Mouse (Mus musculus): ENCODE data around the gene Tmem182.

Gene Tmem182

DNA sequence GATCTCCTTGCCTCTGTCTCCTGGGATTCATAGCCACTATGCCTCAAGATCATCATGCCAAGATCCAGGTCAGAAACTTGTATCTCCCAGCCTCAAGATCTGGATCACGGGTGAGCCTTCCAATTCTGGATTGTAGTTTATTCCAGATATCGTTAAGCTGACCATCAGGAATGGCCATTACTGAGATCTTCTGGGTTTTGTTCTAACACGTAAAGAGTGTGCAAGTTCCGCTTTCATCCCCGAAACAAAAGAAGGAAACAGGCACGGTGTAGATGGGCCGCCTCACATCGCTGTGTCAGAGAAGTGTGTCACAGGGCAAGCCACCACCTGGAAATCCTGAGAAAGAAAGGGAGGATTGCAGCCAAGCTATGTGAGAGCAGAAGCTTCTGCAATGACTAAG is 6.3 kb upstream of the Tmem182 start:
- no peak for DNase-seq (ENCODE audit: low spot score)

GRCm38 (mm10) chr1:40800908-40801307 is 4.5 kb upstream of the Tmem182 start:
- no peak for DNase-seq (ENCODE audit: low spot score)

DNA sequence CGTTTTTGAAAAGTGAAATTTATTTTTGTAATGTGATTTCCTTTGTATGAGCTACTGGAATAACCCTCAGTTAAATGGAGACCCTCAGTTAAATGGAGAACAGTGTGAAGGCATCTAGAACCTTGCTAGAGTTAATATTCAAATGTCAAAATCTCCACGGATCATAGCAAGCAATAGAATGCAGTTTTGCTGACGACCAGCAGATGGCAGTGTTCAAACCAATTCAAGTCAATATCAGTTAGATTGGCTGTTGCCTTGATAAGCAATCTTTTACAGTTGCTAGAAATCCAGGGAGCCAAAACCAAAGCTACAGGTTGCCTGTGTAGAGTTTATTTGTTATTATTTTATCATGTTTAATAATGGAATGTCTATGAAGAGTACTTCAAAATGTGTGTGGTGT is 2.6 kb upstream of the Tmem182 start:
- peak; percentile 31 for DNase-seq (ENCODE audit: low spot score)

DNA sequence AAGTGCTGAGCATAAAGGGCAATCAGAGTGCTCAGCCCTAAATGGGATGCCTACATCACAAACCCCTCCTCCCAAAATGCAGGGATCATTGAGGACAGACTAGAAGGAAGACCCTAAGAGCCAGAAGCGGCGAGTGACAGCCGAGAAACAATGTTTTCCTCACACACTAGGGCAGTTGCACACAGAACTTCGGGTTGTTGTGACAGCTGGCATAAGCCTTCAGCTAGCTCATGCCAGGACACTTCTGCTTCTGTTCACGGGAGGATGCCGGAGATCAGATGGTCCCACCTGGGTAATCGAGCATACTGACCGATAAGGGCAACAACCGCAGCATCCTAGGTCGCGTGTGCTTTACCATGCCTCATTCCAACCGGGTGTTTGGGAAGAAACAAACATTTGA is 1.3 kb upstream of the Tmem182 start:
- DNase-seq (ENCODE audit: low spot score) = no peak

DNA sequence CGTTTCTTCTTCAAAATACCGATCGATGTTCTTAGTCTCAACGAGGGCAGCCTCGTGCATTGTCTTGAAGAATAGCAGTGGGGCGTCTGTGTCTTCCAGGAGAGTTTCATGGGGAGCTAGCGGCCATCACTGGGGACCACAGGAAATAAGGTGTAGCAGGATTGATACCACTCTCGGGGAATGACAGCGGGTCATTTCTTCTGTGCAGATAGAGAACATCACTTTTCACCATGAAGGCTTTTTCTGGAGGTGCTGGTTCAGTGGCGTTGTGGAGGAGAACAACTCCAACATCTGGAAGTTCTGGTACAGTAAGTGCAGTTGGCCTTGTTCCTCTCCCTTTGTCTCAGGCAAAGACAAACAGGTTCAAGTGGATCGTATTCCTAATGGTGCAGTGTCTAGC is 490 bp downstream of the Tmem182 start:
- DNase-seq (ENCODE audit: low spot score) = no peak

DNA sequence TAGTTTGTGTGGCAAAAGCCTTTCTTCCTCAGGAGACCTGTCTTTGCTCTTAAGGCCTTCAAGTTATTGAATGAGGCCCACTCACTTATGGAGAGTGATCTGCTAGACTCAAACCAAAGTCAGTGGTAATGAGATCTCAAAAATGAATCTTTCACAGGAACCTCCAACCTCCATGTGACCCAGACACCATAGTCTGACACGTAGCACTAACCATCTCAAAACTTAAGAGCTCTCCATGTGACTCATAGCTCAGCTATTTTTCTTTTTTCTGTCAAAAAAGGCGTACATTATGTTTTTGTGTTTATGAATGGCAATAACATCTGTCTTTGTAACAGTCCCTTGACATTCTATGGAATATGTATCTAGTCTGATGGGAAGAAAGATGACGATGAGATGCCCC is 3.2 kb downstream of the Tmem182 start:
- DNase-seq (ENCODE audit: low spot score) = no peak

- no peak for DNase-seq (ENCODE audit: low spot score)
These were observed 9.9 kb downstream of the Tmem182 start for GRCm38 (mm10) chr1:40815071-40815845.

DNA sequence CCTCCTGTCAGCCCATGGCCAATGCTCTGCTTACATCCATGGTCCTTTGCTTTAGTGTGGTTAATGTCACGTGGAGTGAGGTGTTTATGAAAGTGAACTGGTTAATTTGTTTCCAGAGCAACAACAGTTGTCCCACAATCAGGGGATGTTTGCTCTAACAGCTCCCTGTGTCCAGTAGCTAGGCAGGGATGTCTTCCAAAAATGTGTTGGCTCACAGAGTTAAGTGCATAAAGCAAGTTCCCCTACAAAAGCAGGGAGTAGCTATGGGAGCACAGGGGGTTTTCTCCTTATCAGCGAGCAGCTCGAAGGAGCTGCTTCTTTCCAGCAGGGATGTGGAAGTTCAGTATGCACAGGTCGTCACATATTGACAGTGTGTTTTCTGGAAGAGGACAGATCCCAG is 19.1 kb downstream of the Tmem182 start:
- DNase-seq (ENCODE audit: low spot score) = no peak

DNA sequence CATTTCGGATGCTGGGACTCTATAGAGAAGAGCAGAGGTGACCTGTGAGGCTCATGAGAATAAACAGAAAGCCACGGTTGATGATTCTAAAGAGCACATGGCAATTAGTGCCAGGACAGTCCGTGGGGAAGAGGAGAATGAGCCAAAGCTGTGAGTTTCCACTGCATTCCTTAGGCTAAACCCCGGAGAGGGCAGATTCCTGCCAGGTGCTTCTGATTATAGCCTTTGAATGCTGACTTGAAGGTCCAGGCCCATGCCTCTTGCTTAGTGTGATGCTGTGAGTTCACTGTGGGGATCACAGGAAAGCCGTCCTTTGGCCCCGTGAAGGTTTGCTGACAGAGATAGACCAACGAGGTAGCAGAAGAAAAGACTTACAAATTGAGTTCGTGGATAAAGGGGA is 19.5 kb downstream of the Tmem182 start:
- DNase-seq (ENCODE audit: low spot score) = no peak

GRCm38 (mm10) chr1:40825826-40826225 is 20.4 kb downstream of the Tmem182 start:
- no peak for DNase-seq (ENCODE audit: low spot score)

GRCm38 (mm10) chr1:40829213-40829914 is 24.0 kb downstream of the Tmem182 start:
- DNase-seq (ENCODE audit: low spot score) = no peak

DNA sequence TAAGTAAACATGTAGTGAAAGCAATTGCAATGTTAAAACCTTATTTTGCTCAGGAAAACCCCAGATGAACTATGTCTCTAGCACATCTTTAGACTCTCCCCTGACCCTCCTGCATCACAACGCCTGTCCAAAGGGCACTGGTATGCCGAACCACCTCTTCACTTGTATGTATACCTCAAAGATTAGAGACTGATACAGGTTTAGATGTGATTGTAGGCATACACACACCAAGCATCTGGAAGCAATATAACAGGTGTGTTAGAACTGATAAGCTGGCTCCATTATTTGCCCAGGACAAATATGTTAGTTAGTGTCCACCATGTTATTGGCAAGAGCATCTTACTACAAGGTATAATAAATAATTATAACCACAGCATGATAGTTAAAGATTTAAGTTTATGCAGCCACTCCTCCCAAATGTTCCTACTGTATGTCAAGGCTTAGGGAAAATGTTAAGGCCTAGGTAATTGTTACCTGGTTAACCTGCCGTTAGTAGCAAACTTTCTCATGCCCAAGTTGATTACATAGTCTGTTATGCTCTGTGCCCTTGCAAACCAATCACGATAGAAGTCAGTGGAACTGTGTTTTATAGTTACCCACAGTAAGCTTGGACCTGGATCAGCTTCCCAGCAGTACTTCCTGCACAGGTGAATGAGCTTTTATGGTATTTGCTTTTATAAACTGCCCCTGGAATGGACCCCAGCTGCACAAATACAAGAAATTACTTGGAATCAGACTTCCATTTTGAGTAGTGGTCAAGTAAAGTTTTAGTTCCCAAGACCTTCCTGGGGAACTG is 25.5 kb downstream of the Tmem182 start:
- no peak for DNase-seq (ENCODE audit: low spot score)

DNA sequence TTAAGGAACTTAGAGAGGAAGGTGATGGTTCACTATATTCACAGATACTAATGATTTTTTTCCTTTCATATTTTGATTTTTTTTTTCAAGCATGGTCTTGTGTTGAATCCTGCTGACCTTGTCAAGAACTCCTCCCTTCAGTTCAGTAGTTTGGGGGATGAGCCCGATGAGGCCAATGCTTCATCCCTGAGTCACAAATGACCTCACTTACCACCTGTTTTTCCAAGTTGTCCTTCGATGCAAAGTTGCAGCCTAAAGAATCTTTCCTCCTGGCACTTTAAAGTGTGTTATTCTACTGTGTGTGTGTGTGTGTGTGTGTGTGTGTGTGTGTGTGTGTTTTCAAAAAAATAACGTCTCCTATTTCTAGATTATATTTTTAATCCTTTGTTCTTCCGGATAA is 30.1 kb downstream of the Tmem182 start:
- no peak for DNase-seq (ENCODE audit: low spot score)

DNA sequence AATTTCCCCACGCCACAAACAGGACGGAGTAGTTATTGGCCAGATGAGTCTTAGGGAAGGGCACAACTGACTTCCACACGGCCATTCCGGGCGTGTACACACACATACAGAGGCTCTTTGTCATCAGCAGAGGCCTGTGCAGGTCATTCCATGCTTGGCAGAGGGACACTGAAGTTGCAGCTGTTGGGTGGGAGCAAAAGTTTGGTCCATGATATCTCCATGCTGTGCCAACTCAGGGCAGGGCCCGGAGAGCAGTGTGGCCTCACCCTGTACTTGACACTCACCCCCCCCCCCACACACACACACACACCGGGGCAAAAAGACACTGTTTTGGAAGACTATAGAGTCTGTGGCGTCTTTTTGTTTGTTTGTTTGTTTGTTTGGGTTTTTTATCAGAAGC is 35.2 kb downstream of the Tmem182 start:
- no peak for DNase-seq (ENCODE audit: low spot score)

DNA sequence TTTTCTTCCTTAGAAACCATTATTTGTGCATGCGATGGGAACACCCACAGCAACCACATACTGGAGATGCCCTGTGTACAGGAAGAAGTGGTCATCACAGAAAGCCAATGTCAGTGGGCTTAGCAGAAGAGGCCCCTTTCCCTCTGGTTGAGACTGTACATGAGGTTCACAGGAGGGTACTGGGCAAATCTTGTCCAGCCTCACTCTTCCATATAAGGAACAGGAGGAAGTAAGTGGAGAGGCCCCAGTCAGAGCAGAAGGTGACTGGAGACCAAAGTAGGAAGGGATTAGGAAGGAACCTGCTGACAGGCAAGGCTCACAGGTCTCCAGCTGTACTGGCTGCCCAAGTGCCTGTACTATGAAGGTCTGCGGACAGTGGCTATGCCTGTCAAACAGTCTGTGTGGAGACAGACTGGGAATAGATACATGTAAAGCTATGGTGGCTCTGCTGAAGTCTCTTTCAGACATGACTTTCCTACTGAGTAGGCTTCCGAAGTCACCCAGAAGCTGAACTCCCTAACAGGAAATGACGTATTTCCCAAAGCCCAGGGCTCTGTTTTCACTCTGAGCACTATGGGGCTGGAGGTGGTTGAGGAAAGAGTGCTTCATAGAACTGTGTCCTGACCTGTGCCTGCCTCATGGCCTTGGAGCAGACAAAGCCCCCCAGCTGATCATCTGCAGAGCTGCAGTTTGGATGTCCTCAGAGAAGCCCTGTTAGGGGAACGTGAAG is 35.8 kb downstream of the Tmem182 start:
- DNase-seq (ENCODE audit: low spot score) = no peak

DNA sequence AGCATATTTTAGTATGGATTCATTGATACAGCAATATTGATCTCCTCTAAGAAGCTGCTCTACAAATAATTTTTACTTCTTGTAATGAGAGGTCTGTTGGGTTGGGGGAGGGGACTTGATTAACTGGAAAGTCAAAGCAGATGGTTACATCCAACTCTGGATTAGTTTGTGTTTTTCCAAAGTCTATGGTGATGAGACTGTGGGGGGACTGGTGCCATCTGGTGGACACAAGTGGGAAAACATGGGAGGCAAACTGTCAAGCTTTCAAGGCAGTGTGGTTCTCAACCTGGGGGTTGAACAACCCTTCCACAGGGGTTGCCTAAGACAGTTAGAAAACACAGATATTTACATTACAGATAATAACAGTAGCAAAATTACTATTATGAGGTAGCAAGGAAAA is 39.2 kb downstream of the Tmem182 start:
- peak; percentile 9 for DNase-seq (ENCODE audit: low spot score)

- DNase-seq (ENCODE audit: low spot score) = no peak
These were observed 42.0 kb downstream of the Tmem182 start for GRCm38 (mm10) chr1:40847196-40847938.

DNA sequence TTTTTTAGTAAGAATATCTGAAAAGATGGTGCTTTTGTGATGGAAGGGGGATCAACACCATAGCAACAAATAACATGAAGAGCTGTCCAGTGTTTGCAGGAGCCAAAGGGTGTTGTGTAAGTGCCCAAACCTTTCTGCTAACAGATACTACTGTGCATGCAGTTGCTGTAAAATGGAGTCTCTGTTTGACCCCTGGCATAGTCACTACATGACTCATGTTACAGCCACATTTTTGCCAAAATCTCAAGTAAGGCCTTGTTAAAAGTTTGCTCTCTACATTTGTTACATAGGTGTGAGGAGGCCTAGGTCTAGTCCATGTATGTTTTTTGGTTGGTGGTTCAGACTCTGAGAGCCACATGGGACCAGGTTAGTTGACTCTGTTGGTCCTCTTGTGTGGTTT is 45.9 kb downstream of the Tmem182 start:
- DNase-seq (ENCODE audit: low spot score) = no peak

DNA sequence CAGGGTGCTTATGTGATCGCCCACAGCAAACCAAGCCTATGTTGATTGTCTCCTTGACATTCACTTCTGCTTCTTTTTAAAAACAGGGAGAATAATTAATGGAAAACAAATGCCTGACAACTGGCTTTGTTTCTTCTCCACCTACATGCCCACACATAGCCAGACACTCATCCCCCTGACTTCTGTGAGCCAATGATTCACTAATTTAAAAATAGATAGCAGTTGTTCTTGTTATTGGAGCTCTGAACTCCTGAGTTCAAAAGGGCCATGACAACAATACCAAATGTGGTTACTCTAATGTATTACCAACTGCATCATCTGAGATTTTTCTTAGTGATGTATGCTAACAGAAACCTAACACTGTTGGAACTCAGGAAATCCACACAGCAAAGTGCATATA is 49.9 kb downstream of the Tmem182 start:
- DNase-seq (ENCODE audit: low spot score) = no peak

DNA sequence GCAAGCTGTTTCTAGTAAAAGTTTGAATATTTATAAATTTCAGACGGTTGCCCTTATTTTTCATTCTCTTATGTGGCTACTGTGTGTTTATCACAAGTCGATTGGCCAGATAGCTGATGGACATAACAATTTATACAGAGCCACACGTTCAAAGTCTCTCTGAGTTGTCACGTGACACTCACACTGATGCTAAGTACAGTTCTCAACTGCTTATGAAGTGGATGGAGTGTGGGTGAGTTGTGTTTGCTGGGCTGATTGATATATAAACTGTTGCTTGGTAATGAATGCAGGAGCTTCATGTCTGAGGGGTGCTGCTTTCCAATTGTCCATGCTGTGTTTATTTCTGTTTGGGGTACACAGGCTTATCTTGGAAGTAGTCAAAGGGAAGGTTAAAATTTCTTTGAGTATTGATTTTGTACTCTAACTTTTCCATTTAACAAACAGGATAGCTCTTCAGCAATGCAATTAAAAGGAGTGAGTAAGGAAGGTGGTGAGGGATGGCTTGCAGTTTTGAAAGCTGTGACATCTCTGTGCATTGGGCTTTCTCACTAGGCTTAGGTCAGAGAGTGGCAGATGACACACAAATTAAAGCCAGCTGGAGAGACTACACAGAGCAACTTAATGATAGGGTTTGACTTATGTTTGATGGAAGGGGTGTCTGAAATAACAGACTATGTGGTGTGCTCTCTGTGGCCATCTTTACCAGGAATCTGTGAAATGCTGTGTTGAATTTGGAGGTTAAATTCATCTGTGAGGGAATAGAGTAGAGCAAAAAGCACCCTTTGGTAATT is 51.6 kb downstream of the Tmem182 start:
- no peak for DNase-seq (ENCODE audit: low spot score)

DNA sequence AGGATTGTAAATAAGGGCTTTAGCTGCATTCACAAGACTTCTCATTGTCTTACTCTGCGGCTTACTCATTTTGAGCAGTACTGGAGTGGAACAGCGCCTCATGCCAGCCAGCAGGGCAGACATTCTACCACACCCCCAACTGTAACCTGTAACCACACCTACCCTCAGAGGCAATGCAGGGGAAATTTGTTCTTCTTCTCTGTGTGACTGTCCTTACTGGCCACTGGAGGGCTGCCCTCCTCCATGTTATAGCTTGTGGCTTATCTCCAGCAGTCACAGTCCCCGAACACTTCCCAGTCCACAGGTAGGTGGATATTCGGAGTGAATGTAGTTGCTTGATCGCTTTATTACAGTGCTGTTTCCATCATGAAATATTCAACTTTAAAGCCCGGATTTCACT is 59.6 kb downstream of the Tmem182 start:
- DNase-seq (ENCODE audit: low spot score) = no peak
